Mouse (Mus musculus) T-helper 1 cell (primary cell): ENCODE results near the gene Nfkb1.

Experiments used
- in situ Hi-C: fragments of 300-600 bp; cut with MboI, MseI; formaldehyde crosslinking; loops from one replicate; pipeline ENCODE4 v1.15.1; 2025; ENCODE audit warnings: high pct_unique_total_duplicates

Gene Nfkb1

GRCm38 (mm10) chr3:135703307-135703706 is 12.0 kb upstream of the Nfkb1 start:
- in situ Hi-C loops = no loop called here

- in situ Hi-C loops = no loop called here
These were observed 11.3 kb upstream of the Nfkb1 start for GRCm38 (mm10) chr3:135702658-135703057.

- in situ Hi-C loops = loop anchor here (5.0 kb wide), 1 partner anchor 37 kb away; no protein-coding TSS in a partner anchor
These were observed 8.3 kb upstream of the Nfkb1 start for GRCm38 (mm10) chr3:135699523-135700264.

GRCm38 (mm10) chr3:135698466-135698975 is 7.2 kb upstream of the Nfkb1 start:
- in situ Hi-C loops = loop anchor here (5.0 kb wide), 1 partner anchor 36 kb away; no protein-coding TSS in a partner anchor

- in situ Hi-C loops = loop anchor here (5.0 kb wide), 1 partner anchor 34 kb away; no protein-coding TSS in a partner anchor
These were observed 4.9 kb upstream of the Nfkb1 start for GRCm38 (mm10) chr3:135696262-135696661.

GRCm38 (mm10) chr3:135692999-135693398 is 1.7 kb upstream of the Nfkb1 start:
- in situ Hi-C loops = loop anchor here (5.0 kb wide), 1 partner anchor 34 kb away; no protein-coding TSS in a partner anchor

- in situ Hi-C loops = loop anchor here (5.0 kb wide), 1 partner anchor 37 kb away; no protein-coding TSS in a partner anchor
These were observed 668 bp downstream of the Nfkb1 start for GRCm38 (mm10) chr3:135690568-135691190.

GRCm38 (mm10) chr3:135689773-135690567 is 1.4 kb downstream of the Nfkb1 start:
- in situ Hi-C loops = loop anchor here (5.0 kb wide), 1 partner anchor 37 kb away; no protein-coding TSS in a partner anchor

- in situ Hi-C loops = no loop called here
These were observed 2.2 kb downstream of the Nfkb1 start for GRCm38 (mm10) chr3:135688970-135689772.

- in situ Hi-C loops = no loop called here
These were observed 3.4 kb downstream of the Nfkb1 start for GRCm38 (mm10) chr3:135687965-135688364.

GRCm38 (mm10) chr3:135686419-135686818 is 4.9 kb downstream of the Nfkb1 start:
- in situ Hi-C loops = no loop called here

GRCm38 (mm10) chr3:135683275-135683674 is 8.1 kb downstream of the Nfkb1 start:
- in situ Hi-C loops = no loop called here

GRCm38 (mm10) chr3:135682240-135682639 is 9.1 kb downstream of the Nfkb1 start:
- in situ Hi-C loops = no loop called here

GRCm38 (mm10) chr3:135681272-135681783 is 10.0 kb downstream of the Nfkb1 start:
- in situ Hi-C loops = no loop called here

GRCm38 (mm10) chr3:135680213-135680843 is 11.0 kb downstream of the Nfkb1 start:
- in situ Hi-C loops = no loop called here

GRCm38 (mm10) chr3:135677064-135677463 is 14.3 kb downstream of the Nfkb1 start:
- in situ Hi-C loops = no loop called here

GRCm38 (mm10) chr3:135676364-135676763 is 15.0 kb downstream of the Nfkb1 start:
- in situ Hi-C loops = no loop called here

GRCm38 (mm10) chr3:135675480-135675879 is 15.9 kb downstream of the Nfkb1 start:
- in situ Hi-C loops = no loop called here

GRCm38 (mm10) chr3:135674716-135675392 is 16.5 kb downstream of the Nfkb1 start:
- in situ Hi-C loops = no loop called here

- in situ Hi-C loops = no loop called here
These were observed 17.7 kb downstream of the Nfkb1 start for GRCm38 (mm10) chr3:135673695-135674094.
